ENCODE assay signal across 9 mouse cellular contexts in the genomic region with DNA sequence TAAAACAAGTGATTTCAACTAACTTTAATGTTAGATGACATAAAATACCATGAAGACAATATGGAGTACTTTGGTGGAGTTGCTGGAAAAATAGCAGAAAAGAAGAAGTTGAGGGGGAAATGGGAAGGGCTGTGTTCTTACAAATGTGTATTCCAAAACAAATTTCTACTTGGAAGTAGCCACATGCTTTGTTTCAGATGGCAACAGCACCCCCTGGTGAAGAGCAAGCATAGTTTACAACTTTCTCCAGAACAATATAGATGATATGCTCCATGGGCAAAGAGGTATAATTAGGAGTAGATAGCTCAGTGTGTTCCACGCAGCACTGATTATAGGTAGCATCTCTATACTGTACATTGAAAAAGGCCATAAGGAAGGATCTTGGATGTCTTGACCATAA.
DNase-seq lines count a peak whose midpoint lies in the region; ATAC-seq and TF ChIP-seq lines count a peak whose summit lies in the region.
"Had no signal": no experiment of that assay in that cellular context is flagged by ENCODE, and none has a peak within 500 bp of the region (broad histone marks: within the 10 kb centered on the region; RNA-seq: fewer than 3 reads in every experiment).

No protein-coding gene starts in this region.

- DNase-seq in forebrain, postnatal 0 days, result peak; percentile 61
- DNase-seq in right cerebral cortex, adult 18-20 months, result peak; percentile 48
- DNase-seq in right cerebral cortex, postnatal 36 days (ENCODE audit: low spot score in 2 of 2), result no peak
- DNase-seq in kidney, postnatal 14 days, result peak; percentile 53
- DNase-seq in lung, postnatal 25 days (ENCODE audit: low spot score), result peak; percentile 47

- H3K27me3 ChIP-seq in forebrain, postnatal 0 days (ENCODE audit: insufficient read depth, low read length), result no peaks in the 10 kb centered on the region
- no peaks in the 10 kb centered on the region for H3K27me3 ChIP-seq in forebrain, embryonic 16.5 days (replicated peaks; ENCODE audit: control insufficient read depth, insufficient read depth, low read length)
- no peaks in the 10 kb centered on the region for H3K27me3 ChIP-seq in midbrain, embryonic 15.5 days (replicated peaks)

- ATAC-seq in forebrain, postnatal 0 days, result peak; percentile 40; the same call in 1 of the 2 replicates
- no peak for ATAC-seq in forebrain, embryonic 16.5 days
- ATAC-seq in common myeloid progenitor, adult 5-6 weeks (replicated peaks; ENCODE audit: low read depth, poor library complexity, severe bottlenecking), result 0 out of 2 replicates have a peak, but pooled peaks have one; percentile 50
- ATAC-seq in midbrain, embryonic 15.5 days (replicated peaks), result no peak

- no peak overlapping the region for H3K27ac ChIP-seq in forebrain, postnatal 0 days (ENCODE audit: low read depth, low read length)
- H3K27ac ChIP-seq in forebrain, embryonic 16.5 days (ENCODE audit: low read length), result no peak overlapping the region
- H3K27ac ChIP-seq in midbrain, embryonic 15.5 days, result no peak overlapping the region

- H3K4me2 ChIP-seq in forebrain, postnatal 0 days (ENCODE audit: low read depth), result no peak overlapping the region
- no peak overlapping the region for H3K4me2 ChIP-seq in forebrain, embryonic 16.5 days (ENCODE audit: low read length)
- no peak overlapping the region for H3K4me2 ChIP-seq in midbrain, embryonic 15.5 days

- no peaks in the 10 kb centered on the region for H3K36me3 ChIP-seq in forebrain, postnatal 0 days (ENCODE audit: insufficient read depth)
- no peaks in the 10 kb centered on the region for H3K36me3 ChIP-seq in forebrain, embryonic 16.5 days (ENCODE audit: control insufficient read depth, insufficient read depth)
- H3K36me3 ChIP-seq in midbrain, embryonic 15.5 days (replicated peaks), result no peaks in the 10 kb centered on the region
- H3K36me3 ChIP-seq: G1E had no signal

- H3K4me3 ChIP-seq in forebrain, postnatal 0 days (ENCODE audit: low read depth, low read length), result no peak overlapping the region
- no peak overlapping the region for H3K4me3 ChIP-seq in forebrain, embryonic 16.5 days (replicated peaks; ENCODE audit: low read length)
- H3K4me3 ChIP-seq in midbrain, embryonic 15.5 days, result no peak overlapping the region

- H3K9ac ChIP-seq in forebrain, postnatal 0 days, result no peak overlapping the region
- no peak overlapping the region for H3K9ac ChIP-seq in forebrain, embryonic 16.5 days (replicated peaks; ENCODE audit: low read depth, low read length)
- H3K9ac ChIP-seq in midbrain, embryonic 15.5 days, result no peak overlapping the region

- TF ChIP-seq CTCF in forebrain, postnatal 0 days (IDR thresholded peaks at IDR 0.05; ENCODE audit: low read depth), result peak; percentile 66

- H3K4me1 ChIP-seq in forebrain, postnatal 0 days (ENCODE audit: insufficient read depth), result no peaks in the 10 kb centered on the region
- no peaks in the 10 kb centered on the region for H3K4me1 ChIP-seq in forebrain, embryonic 16.5 days (replicated peaks; ENCODE audit: control insufficient read depth, insufficient read depth, low read length)
- no peaks in the 10 kb centered on the region for H3K4me1 ChIP-seq in midbrain, embryonic 15.5 days

- no peaks in the 10 kb centered on the region for H3K9me3 ChIP-seq in forebrain, postnatal 0 days (ENCODE audit: low read length)
- H3K9me3 ChIP-seq in forebrain, embryonic 16.5 days (ENCODE audit: control insufficient read depth, low read length), result no peaks in the 10 kb centered on the region
- H3K9me3 ChIP-seq in midbrain, embryonic 15.5 days, result no peaks in the 10 kb centered on the region
- H3K9me3 ChIP-seq: G1E had no signal

- 55% methylated on average over 1 of the region's 1 CpGs for WGBS in forebrain, postnatal 0 days
- 77% methylated on average over 1 of the region's 1 CpGs for WGBS in forebrain, embryonic 16.5 days
- 68% methylated on average over 1 of the region's 1 CpGs for WGBS in midbrain, embryonic 15.5 days

Comparison
In these comparisons a context has a peak if more than half of its experiments do, and no peak if none do; other contexts are left out.
1. ATAC-seq: peak in forebrain, postnatal 0 days (single experiment) and common myeloid progenitor, adult 5-6 weeks (single experiment); none in forebrain, embryonic 16.5 days (single experiment) and midbrain, embryonic 15.5 days (single experiment).
2. DNase-seq: peak in forebrain, postnatal 0 days (single experiment), right cerebral cortex, adult 18-20 months (single experiment), kidney, postnatal 14 days (single experiment) and lung, postnatal 25 days (single experiment); none in right cerebral cortex, postnatal 36 days (0 of 2).